Mouse (Mus musculus) ES-E14 (cell line): ENCODE measurements around the gene Med25. TPM values are rescaled to one million over a fixed set of nuclear protein-coding genes. Genes with fewer than 3 reads are reported as not detected.

Experiments used
- DNase-seq: peaks from one replicate; pipeline ENCODE4 v3.0.0-alpha.2; 2013; ENCODE audit warnings: low read depth, low spot score
- H3K27ac ChIP-seq: 2 replicates; pipeline ENCODE4 v1.5.1; 2012; ENCODE audit warnings: low read depth, mild to moderate bottlenecking, low read length, moderate library complexity, mixed read lengths; ENCODE audit not compliant: poor library complexity, insufficient read depth, severe bottlenecking
- H3K36me3 ChIP-seq: 2 replicates; pipeline ENCODE4 v1.6.1; 2012; ENCODE audit warnings: mild to moderate bottlenecking, low read length, moderate library complexity, mixed read lengths; ENCODE audit not compliant: control insufficient read depth, poor library complexity, insufficient read depth, severe bottlenecking
- H3K4me1 ChIP-seq, 2 experiments: fragments of 150-350 bp in 1 of 2; sonication (generic) in 1 of 2; 2 replicates each; pipeline ENCODE4 v1.6.1; 2012; ENCODE audit warnings: low read length in 2 of 2, mild to moderate bottlenecking in 1 of 2, mixed read lengths in 1 of 2; ENCODE audit not compliant: control insufficient read depth in 2 of 2, insufficient read depth in 2 of 2, poor library complexity in 1 of 2
- H3K4me3 ChIP-seq, 2 experiments: fragments of 150-350 bp in 1 of 2; sonication (generic) in 1 of 2; 2 replicates each; pipeline ENCODE4 v1.5.1; 2012; ENCODE audit warnings: low read length in 2 of 2, low read depth in 1 of 2, mild to moderate bottlenecking in 1 of 2, mixed read lengths in 1 of 2; ENCODE audit not compliant: insufficient read depth in 1 of 2, poor library complexity in 1 of 2, severe bottlenecking in 1 of 2
- H3K9ac ChIP-seq: 2 replicates; pipeline ENCODE4 v1.6.1; 2012; ENCODE audit warnings: low read depth, mild to moderate bottlenecking, low read length, mixed read lengths; ENCODE audit not compliant: poor library complexity, insufficient read depth, severe bottlenecking
- H3K9me3 ChIP-seq: fragments of 150-350 bp; sonication (generic); 2 replicates; pipeline ENCODE4 v1.6.1; 2012; ENCODE audit warnings: low read depth, mild to moderate bottlenecking, low read length; ENCODE audit not compliant: control insufficient read depth, insufficient read depth
- CHD2 ChIP-seq: IDR thresholded peaks from 2 replicates; pipeline ENCODE4 v1.6.1; 2014; ENCODE audit warnings: mild to moderate bottlenecking, low read depth, low read length, inconsistent platforms
- HCFC1 ChIP-seq: IDR thresholded peaks from 2 replicates; pipeline ENCODE4 v1.6.1; 2012; ENCODE audit warnings: low read length, inconsistent platforms, borderline replicate concordance; ENCODE audit not compliant: insufficient read depth
- MAFK ChIP-seq: IDR thresholded peaks from 2 replicates; pipeline ENCODE4 v1.6.1; 2014; ENCODE audit warnings: mild to moderate bottlenecking, low read depth, low read length, inconsistent platforms; ENCODE audit not compliant: insufficient read depth
- ZC3H11A ChIP-seq: IDR thresholded peaks from 2 replicates; pipeline ENCODE4 v1.6.1; 2012; ENCODE audit warnings: low read depth, mild to moderate bottlenecking, inconsistent platforms, low read length, borderline replicate concordance
- ZNF384 ChIP-seq: IDR thresholded peaks from 2 replicates; pipeline ENCODE4 v1.6.1; 2012; ENCODE audit warnings: low read depth, low read length, inconsistent platforms
- in situ Hi-C, 2 experiments: fragments of 600-800 bp; cut with MboI; formaldehyde crosslinking; loops; one replicate each; pipeline ENCODE4 v1.15.1; 2025; ENCODE audit warnings: low sequenced_read_pairs in 2 of 2, inconsistent platforms in 1 of 2; ENCODE audit not compliant: unreplicated experiment in 2 of 2
- total RNA-seq: library from RNA; depleted of rRNA; stranded (reverse); fragments of 300-350 nt; gene quantifications from 2 replicates; pipeline ENCODE4 v1.2.3, GENCODE M21; 2012

Med25 gene
- total RNA-seq, 1 experiment = 88.2 TPM

- 0 out of 2 replicates have a peak overlapping the region, but pooled peaks have one; percentile 14 for H3K9ac ChIP-seq
- in situ Hi-C loops = no loop called here
- peak overlapping the region in 1 of 2 experiments; percentile 76; a peak in 1 of 4 replicates for H3K4me3 ChIP-seq
- H3K9me3 ChIP-seq = no peaks in the 10 kb centered on the region
- peaks cover 31% of the 10 kb centered on the region for H3K36me3 ChIP-seq
- TF ChIP-seq HCFC1 (no peak), MAFK (no peak), ZNF384 (no peak), ZC3H11A (no peak), CHD2 (no peak)
- peaks cover 0 to 19% of the 10 kb centered on the region in 2 experiments; a peak in 2 of 4 replicates for H3K4me1 ChIP-seq
- DNase-seq = no peak
- no peak overlapping the region for H3K27ac ChIP-seq
Observed at GRCm38 (mm10) chr7:44867802-44868201, 24.7 kb downstream of the Med25 start.

GRCm38 (mm10) chr7:44867010-44867702 is 25.4 kb downstream of the Med25 start:
- peaks cover 37% of the 10 kb centered on the region for H3K36me3 ChIP-seq
- no peak overlapping the region for H3K27ac ChIP-seq
- no peak overlapping the region for H3K9ac ChIP-seq
- no peaks in the 10 kb centered on the region for H3K9me3 ChIP-seq
- TF ChIP-seq ZC3H11A (no peak), HCFC1 (no peak), MAFK (no peak), ZNF384 (no peak), CHD2 (no peak)
- peaks cover 0 to 19% of the 10 kb centered on the region in 2 experiments; a peak in 2 of 4 replicates for H3K4me1 ChIP-seq
- in situ Hi-C loops = no loop called here
- no peak for DNase-seq
- no peak overlapping the region for H3K4me3 ChIP-seq

- Histone ChIP-seq H3K9me3 (no peaks in the 10 kb centered on the region), H3K9ac (no peak overlapping the region), H3K27ac (no peak overlapping the region), H3K36me3 (peaks cover 43% of the 10 kb centered on the region), H3K4me3 (no peak overlapping the region), H3K4me1 (peaks cover 0 to 19% of the 10 kb centered on the region in 2 experiments; a peak in 2 of 4 replicates)
- DNase-seq = no peak
- TF ChIP-seq ZNF384 (no peak), CHD2 (no peak), MAFK (no peak), HCFC1 (no peak), ZC3H11A (no peak)
- in situ Hi-C loops = no loop called here
Observed at GRCm38 (mm10) chr7:44866276-44867009, 26.1 kb downstream of the Med25 start.

- TF ChIP-seq ZC3H11A = no peak
- no peak for TF ChIP-seq CHD2
- no peak for TF ChIP-seq MAFK
- TF ChIP-seq ZNF384 = no peak
- TF ChIP-seq HCFC1 = no peak
- H3K36me3 ChIP-seq = peaks cover 45% of the 10 kb centered on the region
- no peak overlapping the region for H3K9ac ChIP-seq
- H3K27ac ChIP-seq = no peak overlapping the region
- no peak for DNase-seq
- H3K9me3 ChIP-seq = no peaks in the 10 kb centered on the region
- peaks cover 0 to 23% of the 10 kb centered on the region in 2 experiments; a peak in 2 of 4 replicates for H3K4me1 ChIP-seq
- in situ Hi-C loops = no loop called here
- no peak overlapping the region for H3K4me3 ChIP-seq
Observed at GRCm38 (mm10) chr7:44864595-44865542, 27.6 kb downstream of the Med25 start.
